ENCODE assay signal across 20 mouse cellular contexts in the genomic region with DNA sequence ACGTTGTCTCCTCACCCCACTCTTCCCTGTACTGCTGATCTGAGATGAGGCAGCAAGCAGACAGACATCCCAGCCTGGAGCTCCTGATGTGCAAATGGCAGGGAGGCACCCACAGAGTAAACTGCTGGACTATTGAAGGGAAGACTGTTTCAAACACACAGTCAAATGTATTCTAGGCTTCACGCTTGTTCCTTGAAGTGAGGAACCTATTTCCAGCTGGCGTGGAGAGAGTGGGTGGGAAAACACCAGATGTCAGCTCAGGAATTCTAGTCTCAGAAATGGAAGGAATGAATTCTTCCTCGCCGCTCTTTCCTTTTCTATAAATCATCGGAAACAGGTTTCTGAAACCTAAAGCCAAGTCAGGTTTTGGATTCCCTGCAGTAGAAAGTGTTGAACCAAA. TPM values are rescaled to one million over a fixed set of nuclear protein-coding genes. Genes with fewer than 3 reads are reported as not detected.
DNase-seq lines count a peak whose midpoint lies in the region; ATAC-seq and TF ChIP-seq lines count a peak whose summit lies in the region.
"Had no signal": no experiment of that assay in that cellular context is flagged by ENCODE, and none has a peak within 500 bp of the region (broad histone marks: within the 10 kb centered on the region; RNA-seq: fewer than 3 reads in every experiment).

No protein-coding gene starts in this region.

- peaks cover 12% of the 10 kb centered on the region for H3K4me1 ChIP-seq in limb, embryonic 14.5 days (ENCODE audit: control insufficient read depth, insufficient read depth, low read length)
- peaks cover 9% of the 10 kb centered on the region; the same call in 1 of the 2 replicates for H3K4me1 ChIP-seq in limb, embryonic 10.5 days
- H3K4me1 ChIP-seq: liver, embryonic 15.5 days; midbrain, embryonic 12.5 days had no signal

- H3K4me3 ChIP-seq in limb, embryonic 14.5 days (replicated peaks; ENCODE audit: low read length): no peak overlapping the region
- no peak overlapping the region for H3K4me3 ChIP-seq in limb, embryonic 10.5 days
- H3K4me3 ChIP-seq: embryonic facial prominence, embryonic 13.5 days; limb, embryonic 12.5 days; liver, embryonic 15.5 days; midbrain, embryonic 12.5 days; myocyte had no signal

- H3K4me2 ChIP-seq in limb, embryonic 14.5 days (replicated peaks; ENCODE audit: low read depth, low read length, severe bottlenecking): no peak overlapping the region
- H3K4me2 ChIP-seq: embryonic facial prominence, embryonic 13.5 days; heart, embryonic 11.5 days; limb, embryonic 12.5 days; liver, embryonic 15.5 days; midbrain, embryonic 12.5 days had no signal

- no peak for TF ChIP-seq POLR2A in limb, embryonic 14.5 days (IDR thresholded peaks at IDR 0.05; ENCODE audit: borderline replicate concordance, extremely low read depth, insufficient read depth, insufficient read length)

- no peaks in the 10 kb centered on the region for H3K27me3 ChIP-seq in limb, embryonic 14.5 days (ENCODE audit: control insufficient read depth, insufficient read depth, low read length)
- H3K27me3 ChIP-seq in limb, embryonic 10.5 days (ENCODE audit: low read depth, poor library complexity, severe bottlenecking): no peaks in the 10 kb centered on the region
- H3K27me3 ChIP-seq: embryonic facial prominence, embryonic 13.5 days; limb, embryonic 12.5 days; liver, embryonic 15.5 days; midbrain, embryonic 12.5 days had no signal

- H3K36me3 ChIP-seq in limb, embryonic 14.5 days (ENCODE audit: control insufficient read depth, insufficient read depth, low read length): no peaks in the 10 kb centered on the region
- no peaks in the 10 kb centered on the region for H3K36me3 ChIP-seq in limb, embryonic 10.5 days
- H3K36me3 ChIP-seq: embryonic facial prominence, embryonic 13.5 days; limb, embryonic 12.5 days; liver, embryonic 15.5 days; midbrain, embryonic 12.5 days had no signal

- peak; percentile 19 for DNase-seq in limb, embryonic 14.5 days (ENCODE audit: low spot score)
- no peak for DNase-seq in limb, embryonic 10.5 days (ENCODE audit: low spot score)
- peak; percentile 26 to 33 for DNase-seq in layer of hippocampus, adult 8-10 months (ENCODE audit: low spot score in 2 of 2)
- peak; percentile 61 to 93 for DNase-seq in left cerebral cortex, postnatal 25 days (ENCODE audit: low spot score in 2 of 2)
- no peak for DNase-seq in gastrocnemius, adult 8-10 months (ENCODE audit: low spot score in 2 of 2)
- DNase-seq in gastrocnemius, postnatal 10 days: no peak
- DNase-seq in retina, postnatal 1 day: no peak
- DNase-seq: cerebellum, adult 18-20 months; gastrocnemius, postnatal 25 days; kidney, adult 11 months; kidney, postnatal 36 days; lung, postnatal 10 days; thymus, postnatal 25 days had no signal

- no peaks in the 10 kb centered on the region for H3K9me3 ChIP-seq in limb, embryonic 14.5 days (ENCODE audit: control insufficient read depth, low read length)
- no peaks in the 10 kb centered on the region for H3K9me3 ChIP-seq in limb, embryonic 10.5 days (replicated peaks)
- H3K9me3 ChIP-seq: embryonic facial prominence, embryonic 13.5 days; limb, embryonic 12.5 days; liver, embryonic 15.5 days; midbrain, embryonic 12.5 days had no signal

- 51% methylated on average over 6 of the region's 6 CpGs for WGBS in limb, embryonic 14.5 days
- WGBS in limb, embryonic 10.5 days: 86% methylated on average over 6 of the region's 6 CpGs

- H3K27ac ChIP-seq in limb, embryonic 14.5 days (replicated peaks; ENCODE audit: low read depth, low read length): no peak overlapping the region
- no peak overlapping the region for H3K27ac ChIP-seq in limb, embryonic 10.5 days
- H3K27ac ChIP-seq: embryonic facial prominence, embryonic 13.5 days; limb, embryonic 12.5 days; liver, embryonic 15.5 days; midbrain, embryonic 12.5 days had no signal

- H3K9ac ChIP-seq in limb, embryonic 14.5 days (ENCODE audit: low read depth, low read length, severe bottlenecking): no peak overlapping the region
- H3K9ac ChIP-seq: embryonic facial prominence, embryonic 13.5 days; limb, embryonic 12.5 days; liver, embryonic 15.5 days; midbrain, embryonic 12.5 days had no signal

- no peak for ATAC-seq in limb, embryonic 14.5 days (ENCODE audit: low FRiP score, low read depth)
- ATAC-seq: hindbrain, embryonic 16.5 days had no signal

- intact Hi-C loops in left cerebral cortex, postnatal 25 days (cut with DNase I): no loop called here

RNA-seq across cellular contexts. Expression of a gene that starts 53.0 kb away (rescaled TPM):
- 12.4 and 16.1 TPM in 2 replicates for polyA plus RNA-seq in limb, embryonic 14.5 days (2012; rRNA removed)
- 17.9 and 18.3 TPM in 2 replicates for polyA plus RNA-seq in limb, embryonic 14.5 days (2014; fragmentation: Nextera tagmentation; extraction: Ambion mirVana)
- polyA plus RNA-seq in limb, embryonic 10.5 days (2016; fragmentation: Nextera tagmentation; extraction: Ambion mirVana): 4.6 and 5.8 TPM in 2 replicates
- 10 to 100 TPM; 14.9 to 19.1 (median 16.2) TPM for total RNA-seq in layer of hippocampus, adult 8-10 months (2022)
- 10 to 100 TPM; 20.3 to 23.8 TPM for total RNA-seq in left cerebral cortex, postnatal 25 days (2021)
- total RNA-seq in gastrocnemius, adult 8-10 months (2022): 1 to 10 TPM in 2 of 4 experiments, under 1 TPM in 2; 0.65 to 2.8 (median 1.3) TPM
- 1 to 10 TPM; 3.1 to 6.0 TPM for total RNA-seq in gastrocnemius, postnatal 10 days (2021)

Comparison
In these comparisons a context has a peak if more than half of its experiments do, and no peak if none do; other contexts are left out.
1. DNase-seq: peak in limb, embryonic 14.5 days (single experiment), layer of hippocampus, adult 8-10 months (2 of 2) and left cerebral cortex, postnatal 25 days (2 of 2); none in limb, embryonic 10.5 days (single experiment), gastrocnemius, adult 8-10 months (0 of 2), gastrocnemius, postnatal 10 days (single experiment) and retina, postnatal 1 day (single experiment).